Comparison of ENCODE assay signal across 8 mouse cellular contexts in the genomic region with DNA sequence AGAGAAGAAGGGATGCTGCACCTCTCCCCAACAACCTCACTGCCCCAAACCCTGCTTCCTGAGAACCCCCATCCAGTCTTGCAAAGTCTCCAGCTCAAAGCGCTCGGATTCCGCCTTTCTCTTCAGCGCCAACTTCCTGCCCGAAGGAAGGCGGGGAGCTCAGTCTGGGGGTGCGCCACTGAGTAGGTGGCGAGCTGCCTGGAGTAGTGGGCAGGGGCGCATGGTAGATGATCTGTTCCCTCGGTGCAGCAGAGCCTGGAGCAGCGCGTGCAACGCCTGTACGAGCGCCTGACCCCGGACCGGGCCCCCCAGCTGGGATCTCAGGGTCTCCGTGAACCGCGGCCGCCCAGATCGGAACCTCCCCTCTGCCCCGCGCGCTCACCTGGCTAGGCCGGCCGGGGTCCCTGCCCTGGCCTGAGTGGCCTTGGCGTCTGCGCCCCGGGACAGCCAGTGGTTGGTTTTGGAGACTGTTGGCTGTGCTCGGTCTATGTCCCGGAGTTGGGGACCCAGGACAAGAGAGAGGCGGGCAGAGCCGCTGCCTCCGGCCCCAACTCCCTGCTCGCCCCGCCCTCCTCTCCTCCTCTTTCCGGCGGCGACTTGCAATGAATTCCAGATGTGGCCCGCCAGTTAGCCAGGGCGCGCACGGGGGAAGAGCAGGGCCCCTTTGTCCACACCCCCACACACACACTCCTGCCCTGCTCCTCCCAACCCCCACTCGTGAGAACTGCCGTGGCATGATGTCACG. TPM values are rescaled to one million over a fixed set of nuclear protein-coding genes. Genes with fewer than 3 reads are reported as not detected.
A peak's percentile ranks its signal among the peaks of the same experiment; 100 is the strongest.
DNase-seq lines count a peak whose midpoint lies in the region.

A gene (minus strand): TSS at position 566 of the 745 bp plus-strand sequence.

- intact Hi-C loops in left cerebral cortex, postnatal 36 days (cut with DNase I) = no loop called here

- peak; percentile 93 for DNase-seq in ZHBTc4 (ENCODE audit: low read depth, low spot score)
- DNase-seq in embryo, embryonic 10.5 days (ENCODE audit: low spot score) = peak; percentile 90
- DNase-seq in gastrocnemius, postnatal 10 days = peak; percentile 82
- peak; percentile 74 for DNase-seq in hindlimb bud, embryonic 11.5 days (ENCODE audit: extremely low spot score, low read depth, low spot score)
- peak; percentile 43 to 48 for DNase-seq in left cerebral cortex, postnatal 36 days (ENCODE audit: low spot score in 2 of 2)
- peak; percentile 94 for DNase-seq in mesoderm, embryonic 11.5 days (ENCODE audit: low read depth, low spot score)
- DNase-seq in right cerebral cortex, postnatal 36 days (ENCODE audit: low spot score in 2 of 2) = peak; percentile 28 to 34
- DNase-seq in urinary bladder, postnatal 4 days (ENCODE audit: low spot score in 2 of 2) = peak; percentile 86 to 89

RNA-seq across cellular contexts. Expression of the gene that starts here (rescaled TPM):
- total RNA-seq in gastrocnemius, postnatal 10 days (2021) = 10 to 100 TPM in 1 of 2 experiments, 1 to 10 TPM in 1; 8.9 to 11.1 TPM
- total RNA-seq in left cerebral cortex, postnatal 36 days (2021) = 1 to 10 TPM; 3.0 to 3.6 TPM

Comparison
In these comparisons a context has a peak if more than half of its experiments do, and no peak if none do; other contexts are left out.
1. Peak in every context shown above with its lines: DNase-seq.
2. DNase-seq: peak in every context shown above with its lines; median percentile 94 in mesoderm, embryonic 11.5 days; 93 in ZHBTc4; 90 in embryo, embryonic 10.5 days; 88 in urinary bladder, postnatal 4 days; 82 in gastrocnemius, postnatal 10 days; 74 in hindlimb bud, embryonic 11.5 days; 46 in left cerebral cortex, postnatal 36 days; 31 in right cerebral cortex, postnatal 36 days.